Mouse (Mus musculus) heart, embryonic 12.5 days (tissue): ENCODE results near the gene Smim7. TPM values are rescaled to one million over a fixed set of nuclear protein-coding genes. Genes with fewer than 3 reads are reported as not detected.

ENCODE experiments used
- ATAC-seq: fragments of 200-750 bp; cut with Nextera tagmentation; 2 replicates; pipeline ENCODE4 v1.8.0; 2017; ENCODE audit warnings: moderate TSS enrichment, moderate library complexity; ENCODE audit not compliant: insufficient number of reproducible peaks, low FRiP score
- H3K27ac ChIP-seq: fragments of 300-500 bp; sonication (generic); 2 replicates; pipeline ENCODE4 v1.5.1; 2016; ENCODE audit warnings: mild to moderate bottlenecking, moderate library complexity; ENCODE audit not compliant: poor library complexity, severe bottlenecking
- H3K27me3 ChIP-seq: fragments of 300-500 bp; sonication (generic); replicated peaks from 2 replicates; pipeline ENCODE4 v1.6.1; 2016; ENCODE audit warnings: mild to moderate bottlenecking, moderate library complexity
- H3K36me3 ChIP-seq: fragments of 300-500 bp; sonication (generic); 2 replicates; pipeline ENCODE4 v1.6.1; 2016; ENCODE audit warnings: mild to moderate bottlenecking, moderate library complexity
- H3K4me1 ChIP-seq: fragments of 300-500 bp; sonication (generic); replicated peaks from 2 replicates; pipeline ENCODE4 v1.6.1; 2016; ENCODE audit warnings: mild to moderate bottlenecking
- H3K4me2 ChIP-seq: fragments of 300-500 bp; sonication (generic); 2 replicates; pipeline ENCODE4 v1.6.1; 2016; ENCODE audit warnings: mild to moderate bottlenecking, moderate library complexity
- H3K4me3 ChIP-seq: fragments of 300-500 bp; sonication (generic); 2 replicates; pipeline ENCODE4 v1.5.1; 2016; ENCODE audit warnings: mild to moderate bottlenecking
- H3K9ac ChIP-seq: fragments of 300-500 bp; sonication (generic); 2 replicates; pipeline ENCODE4 v1.6.1; 2016; ENCODE audit warnings: mild to moderate bottlenecking, moderate library complexity
- H3K9me3 ChIP-seq: fragments of 300-500 bp; sonication (generic); replicated peaks from 2 replicates; pipeline ENCODE4 v1.6.1; 2016; ENCODE audit warnings: mild to moderate bottlenecking, moderate library complexity
- WGBS: fragments of 180-500 bp; shearing (Covaris S2); methylation state at CpG from one replicate; pipeline ENCODE4 v1.1.7; 2016; 5-methylcytosine and 5-hydroxymethylcytosine counted together
- microRNA-seq: library from miRNA; unstranded; fragments of <30 nt; microRNA quantifications from one replicate; pipeline ENCODE4, GENCODE M21; 2017
- polyA plus RNA-seq: library from polyadenylated mRNA; unstranded; fragments of >200 nt; fragmentation: Nextera tagmentation; extraction: Ambion mirVana; gene quantifications from 2 replicates; pipeline ENCODE4 v1.2.1, GENCODE M21; 2016

The Smim7 gene
- polyA plus RNA-seq, 1 experiment from 2014 or later: 109 TPM

- Histone ChIP-seq H3K4me3 (peak overlapping the region; percentile 87), H3K36me3 (peaks cover 24% of the 10 kb centered on the region), H3K9ac (peak overlapping the region; percentile 99), H3K4me1 (peaks cover 31% of the 10 kb centered on the region), H3K9me3 (no peaks in the 10 kb centered on the region), H3K27me3 (no peaks in the 10 kb centered on the region), H3K27ac (peak overlapping the region; percentile 97), H3K4me2 (peak overlapping the region; percentile 99)
- ATAC-seq: no peak
- 2% methylated on average over 27 of the region's 27 CpGs for WGBS
These were observed 23.6 kb downstream of the Smim7 start for GRCm38 (mm10) chr8:72547122-72547801.

GRCm38 (mm10) chr8:72539234-72539633, 31.7 kb downstream of the Smim7 start:
- ATAC-seq: no peak
- Histone ChIP-seq H3K36me3 (peaks cover 9% of the 10 kb centered on the region), H3K4me1 (peaks cover under 1% of the 10 kb centered on the region), H3K27ac (no peak overlapping the region), H3K4me3 (no peak overlapping the region), H3K9me3 (no peaks in the 10 kb centered on the region), H3K9ac (no peak overlapping the region), H3K4me2 (no peak overlapping the region), H3K27me3 (no peaks in the 10 kb centered on the region)

DNA sequence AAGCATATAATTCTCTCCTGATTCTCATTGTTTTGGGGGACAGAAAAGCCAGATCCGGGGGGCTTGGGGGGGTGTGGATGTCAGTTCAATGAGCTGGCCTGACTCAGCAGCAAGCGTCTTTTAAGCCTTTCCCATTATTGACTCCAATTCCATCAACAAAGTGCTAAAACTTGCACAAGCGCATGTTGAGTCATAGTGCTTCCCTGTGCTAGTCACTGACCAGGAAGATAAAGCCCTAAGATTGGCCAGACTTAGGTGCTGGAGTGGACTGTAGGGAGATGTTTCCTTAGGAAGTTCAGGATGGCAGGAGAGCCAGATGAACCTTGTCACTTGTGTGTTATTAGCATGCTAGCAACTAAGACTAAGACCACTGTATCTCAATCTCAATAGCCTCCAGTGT, 36.0 kb downstream of the Smim7 start:
- Histone ChIP-seq H3K27me3 (no peaks in the 10 kb centered on the region), H3K9me3 (no peaks in the 10 kb centered on the region), H3K9ac (no peak overlapping the region), H3K36me3 (no peaks in the 10 kb centered on the region), H3K4me3 (no peak overlapping the region), H3K4me2 (no peak overlapping the region), H3K27ac (no peak overlapping the region), H3K4me1 (peaks cover 9% of the 10 kb centered on the region)
- ATAC-seq: no peak
- WGBS: 92% methylated on average over 3 of the region's 3 CpGs

DNA sequence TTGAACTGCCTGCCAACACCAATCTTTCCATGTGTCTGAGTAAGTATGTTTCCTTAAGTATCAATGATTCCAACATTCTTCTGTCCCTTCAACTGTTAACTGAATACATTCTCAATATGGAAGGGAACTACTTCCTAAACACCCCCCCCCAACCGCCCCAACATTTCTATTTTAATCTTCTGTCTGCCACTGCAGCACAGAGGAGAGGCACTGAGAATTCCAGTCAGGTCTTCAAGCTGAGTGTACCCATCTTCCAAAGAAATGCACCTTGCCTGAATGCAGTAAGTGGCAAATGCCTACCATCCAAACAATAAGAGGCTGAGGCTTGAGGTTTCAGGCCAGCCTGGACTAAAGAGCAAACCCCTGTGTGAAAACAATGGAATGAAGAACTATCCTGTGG, 38.8 kb downstream of the Smim7 start:
- 65% methylated on average over 1 of the region's 1 CpGs for WGBS
- no peak for ATAC-seq
- H3K9ac ChIP-seq: no peak overlapping the region
- no peaks in the 10 kb centered on the region for H3K27me3 ChIP-seq
- no peak overlapping the region for H3K4me3 ChIP-seq
- no peaks in the 10 kb centered on the region for H3K9me3 ChIP-seq
- H3K4me1 ChIP-seq: peaks cover 9% of the 10 kb centered on the region
- H3K27ac ChIP-seq: no peak overlapping the region
- no peak overlapping the region for H3K4me2 ChIP-seq
- no peaks in the 10 kb centered on the region for H3K36me3 ChIP-seq

DNA sequence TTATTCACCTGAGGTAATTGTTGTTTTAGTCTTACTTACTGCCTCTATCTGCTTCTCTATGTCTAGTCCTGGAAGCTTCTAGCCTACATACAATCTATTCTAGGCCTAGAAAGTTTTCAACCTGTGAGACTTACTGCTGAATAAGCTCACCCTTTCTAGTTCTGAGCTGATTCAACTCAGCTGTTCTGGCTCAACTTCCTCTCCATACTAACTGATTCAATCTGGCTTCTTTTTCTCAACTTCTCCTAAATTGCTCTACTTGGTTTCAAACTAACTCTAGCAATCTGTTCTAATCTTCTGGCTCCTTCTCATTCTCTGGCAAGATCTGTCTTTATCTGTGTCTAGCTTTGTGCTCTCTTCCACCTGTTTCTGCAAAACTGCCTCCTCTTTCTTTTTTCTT, 49.0 kb downstream of the Smim7 start:
- no peak for ATAC-seq
- Histone ChIP-seq H3K4me1 (peaks cover 21% of the 10 kb centered on the region), H3K27me3 (no peaks in the 10 kb centered on the region), H3K4me2 (no peak overlapping the region), H3K36me3 (peaks cover 10% of the 10 kb centered on the region), H3K4me3 (no peak overlapping the region), H3K9me3 (peaks cover 4% of the 10 kb centered on the region), H3K27ac (no peak overlapping the region), H3K9ac (no peak overlapping the region)

GRCm38 (mm10) chr8:72517421-72517988, 53.4 kb downstream of the Smim7 start:
- H3K4me2 ChIP-seq: peak overlapping the region; percentile 49
- H3K4me1 ChIP-seq: peaks cover 33% of the 10 kb centered on the region
- WGBS: 49% methylated on average over 7 of the region's 7 CpGs
- no peaks in the 10 kb centered on the region for H3K9me3 ChIP-seq
- no peak overlapping the region for H3K9ac ChIP-seq
- H3K4me3 ChIP-seq: no peak overlapping the region
- peak overlapping the region; percentile 84 for H3K27ac ChIP-seq
- peaks cover 11% of the 10 kb centered on the region; the same call in 1 of the 2 replicates for H3K36me3 ChIP-seq
- ATAC-seq: no peak; the same call in 1 of the 2 replicates
- no peaks in the 10 kb centered on the region for H3K27me3 ChIP-seq

Small RNAs within 50 kb of the gene (microRNA-seq; reads per million reads assigned to microRNA genes)
- not detected for gene Gm28019

Other genes starting within 250 kb of the Smim7 start
- 47.4 and 50.6 TPM in 2 replicates for gene Eps15l1, start 149.6 kb downstream of the Smim7 start, polyA plus RNA-seq
- 0.78 and 1.3 TPM in 2 replicates for gene Calr3, start 127.2 kb downstream of the Smim7 start, polyA plus RNA-seq
- 10.7 and 11.0 TPM in 2 replicates for gene 1700030K09Rik, start 127.2 kb downstream of the Smim7 start, polyA plus RNA-seq
- gene Cherp, start 95.9 kb downstream of the Smim7 start, polyA plus RNA-seq: 57.2 and 60.6 TPM in 2 replicates
- gene Slc35e1, start 78.5 kb downstream of the Smim7 start, polyA plus RNA-seq: 22.5 and 23.6 TPM in 2 replicates
- gene Med26, start 22.8 kb downstream of the Smim7 start, polyA plus RNA-seq: 10.6 and 11.7 TPM in 2 replicates
- gene Tmem38a, start 967 bp upstream of the Smim7 start, polyA plus RNA-seq: 53.2 and 53.8 TPM in 2 replicates
- gene Nwd1, start 75.6 kb upstream of the Smim7 start, polyA plus RNA-seq: 0.13 and 0.15 TPM in 2 replicates
- 147 and 151 TPM in 2 replicates for gene Sin3b, start 152.2 kb upstream of the Smim7 start, polyA plus RNA-seq
- 0.54 and 0.91 TPM in 2 replicates for gene F2rl3, start 190.8 kb upstream of the Smim7 start, polyA plus RNA-seq